Mouse (Mus musculus) embryonic facial prominence, embryonic 15.5 days (tissue): ENCODE data around the gene Man1c1. TPM values are rescaled to one million over a fixed set of nuclear protein-coding genes. Genes with fewer than 3 reads are reported as not detected.

Experiments
- ATAC-seq: fragments of 200-750 bp; cut with Nextera tagmentation; 2 replicates; pipeline ENCODE4 v1.8.0; 2017; ENCODE audit warnings: low read depth, moderate TSS enrichment; ENCODE audit not compliant: insufficient number of reproducible peaks, low FRiP score, low TSS enrichment
- H3K27ac ChIP-seq: fragments of 300-500 bp; sonication (generic); replicated peaks from 2 replicates; pipeline ENCODE4 v1.5.1; 2015; ENCODE audit warnings: mild to moderate bottlenecking, inconsistent platforms
- H3K27me3 ChIP-seq: fragments of 300-500 bp; sonication (generic); 2 replicates; pipeline ENCODE4 v1.6.1; 2015; ENCODE audit warnings: inconsistent platforms
- H3K36me3 ChIP-seq: fragments of 300-500 bp; sonication (generic); 2 replicates; pipeline ENCODE4 v1.6.1; 2015; ENCODE audit warnings: mild to moderate bottlenecking, inconsistent platforms
- H3K4me1 ChIP-seq: fragments of 300-500 bp; sonication (generic); 2 replicates; pipeline ENCODE4 v1.6.1; 2015; ENCODE audit warnings: inconsistent platforms
- H3K4me2 ChIP-seq: fragments of 300-500 bp; sonication (generic); replicated peaks from 2 replicates; pipeline ENCODE4 v1.6.1; 2015; ENCODE audit warnings: mild to moderate bottlenecking, inconsistent platforms
- H3K4me3 ChIP-seq: fragments of 300-500 bp; sonication (generic); replicated peaks from 2 replicates; pipeline ENCODE4 v1.5.1; 2015; ENCODE audit warnings: mild to moderate bottlenecking, inconsistent platforms
- H3K9ac ChIP-seq: fragments of 300-500 bp; sonication (generic); 2 replicates; pipeline ENCODE4 v1.6.1; 2015; ENCODE audit warnings: inconsistent platforms
- H3K9me3 ChIP-seq: fragments of 300-500 bp; sonication (generic); replicated peaks from 2 replicates; pipeline ENCODE4 v1.6.1; 2016; ENCODE audit warnings: inconsistent platforms
- WGBS: fragments of 180-500 bp; shearing (Covaris S2); methylation state at CpG from one replicate; pipeline ENCODE4 v1.1.7; 2015; 5-methylcytosine and 5-hydroxymethylcytosine counted together
- polyA plus RNA-seq: library from polyadenylated mRNA; unstranded; fragments of >200 nt; fragmentation: Nextera tagmentation; extraction: Ambion mirVana; gene quantifications from 2 replicates; pipeline ENCODE4 v1.2.1, GENCODE M21; 2015

The Man1c1 gene
- 5.0 and 5.6 TPM in 2 replicates for polyA plus RNA-seq

GRCm38 (mm10) chr4:134703835-134704546 is at the start of gene Man1c1:
Gene Man1c1 (minus strand): TSS chr4:134704290.
- Histone ChIP-seq H3K9ac (peak within 1 kb of the TSS; percentile 51), H3K4me1 (peaks cover 34% of the 10 kb centered on the region), H3K36me3 (no peaks in the 10 kb centered on the region), H3K4me3 (peak within 1 kb of the TSS; percentile 66), H3K4me2 (peak within 1 kb of the TSS; percentile 92), H3K9me3 (no peaks in the 10 kb centered on the region), H3K27ac (peak within 1 kb of the TSS; percentile 39; the same call in 1 of the 2 replicates), H3K27me3 (peaks cover 7% of the 10 kb centered on the region)
- ATAC-seq, result peak; percentile 96
- under 1% methylated on average over 81 of the region's 81 CpGs for WGBS

DNA sequence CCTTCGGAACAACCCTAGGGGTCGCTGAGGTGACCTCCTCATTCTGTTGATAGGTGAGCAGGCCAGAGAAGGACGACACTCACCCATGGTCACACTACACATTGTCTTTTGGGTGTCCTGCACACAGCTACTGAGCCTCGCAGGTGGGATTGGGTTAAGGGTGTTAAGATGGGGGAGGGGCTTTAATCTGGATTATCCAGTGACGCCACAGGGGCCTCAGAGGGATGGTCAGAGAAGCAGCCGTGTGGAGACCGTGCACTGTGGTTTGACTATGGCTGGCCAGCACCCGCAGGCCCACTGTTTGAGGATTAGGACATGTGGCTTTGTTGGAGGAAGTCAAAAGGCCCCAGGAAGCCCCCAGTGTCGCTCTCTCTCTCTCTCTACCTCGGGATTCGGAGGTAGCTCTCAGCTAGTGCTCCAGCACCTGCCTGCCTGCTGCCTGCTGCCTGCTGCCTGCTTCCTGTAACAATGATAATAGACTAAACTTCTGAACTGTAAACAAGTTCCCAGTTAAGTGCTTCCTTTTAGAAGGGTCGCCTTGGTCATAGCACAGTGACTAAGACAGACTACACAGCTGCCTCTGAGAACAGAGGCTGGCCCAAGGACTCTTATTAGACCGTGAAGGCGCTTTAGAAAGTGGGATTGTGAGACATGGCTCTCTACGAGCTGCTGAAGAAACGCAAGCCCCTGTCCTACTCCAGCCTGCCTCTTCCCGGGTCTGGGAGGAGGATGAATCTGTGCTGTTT is 49.6 kb upstream of the Man1c1 start:
- peaks cover 85% of the 10 kb centered on the region for H3K4me1 ChIP-seq
- H3K27me3 ChIP-seq, result peaks cover 4% of the 10 kb centered on the region; the same call in 1 of the 2 replicates
- H3K4me2 ChIP-seq, result no peak overlapping the region
- H3K4me3 ChIP-seq, result no peak overlapping the region
- no peaks in the 10 kb centered on the region for H3K9me3 ChIP-seq
- peaks cover 25% of the 10 kb centered on the region for H3K36me3 ChIP-seq
- ATAC-seq, result no peak
- H3K9ac ChIP-seq, result no peak overlapping the region
- H3K27ac ChIP-seq, result no peak overlapping the region
- WGBS, result 55% methylated on average over 17 of the region's 17 CpGs

GRCm38 (mm10) chr4:134752911-134753426 is 48.9 kb upstream of the Man1c1 start:
- H3K4me1 ChIP-seq, result peaks cover 79% of the 10 kb centered on the region
- H3K27ac ChIP-seq, result no peak overlapping the region
- WGBS, result 69% methylated on average over 11 of the region's 11 CpGs
- peaks cover 32% of the 10 kb centered on the region for H3K36me3 ChIP-seq
- H3K9ac ChIP-seq, result no peak overlapping the region
- ATAC-seq, result no peak
- no peak overlapping the region for H3K4me2 ChIP-seq
- peaks cover 4% of the 10 kb centered on the region; the same call in 1 of the 2 replicates for H3K27me3 ChIP-seq
- H3K9me3 ChIP-seq, result no peaks in the 10 kb centered on the region
- no peak overlapping the region for H3K4me3 ChIP-seq

DNA sequence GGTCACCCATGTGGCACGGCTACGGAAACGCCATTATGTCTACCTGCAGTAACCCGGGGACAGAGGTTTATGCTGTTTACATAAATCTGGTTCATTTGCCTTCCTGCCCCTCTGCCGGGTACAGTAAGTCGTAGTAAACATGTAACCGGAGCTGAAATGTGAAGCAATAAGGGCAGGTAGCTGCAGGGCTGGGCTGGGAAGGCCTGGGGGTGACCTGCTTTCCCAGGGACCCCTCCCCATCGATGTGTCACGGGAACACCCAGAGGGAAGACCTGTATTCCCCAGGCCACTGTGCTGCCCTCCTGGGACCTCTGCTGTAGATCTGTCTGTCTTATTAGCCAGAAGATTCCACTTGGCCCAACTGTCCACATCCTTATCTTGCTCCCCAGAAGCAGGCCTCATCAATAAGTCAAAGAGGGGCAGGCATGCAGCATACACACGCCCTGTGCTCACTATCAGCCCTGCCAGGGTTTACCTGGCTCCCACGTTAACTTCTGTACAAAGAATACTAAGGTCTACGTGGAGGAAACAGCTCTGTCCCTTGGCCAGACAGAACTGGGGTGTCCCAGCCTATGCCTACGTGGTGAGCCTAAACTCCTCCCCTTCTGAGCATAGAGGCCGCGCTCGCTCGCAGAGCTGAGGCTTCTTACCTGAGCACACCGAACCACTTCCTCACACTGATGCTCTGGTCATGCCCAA is 47.7 kb upstream of the Man1c1 start:
- H3K27me3 ChIP-seq, result peaks cover 4% of the 10 kb centered on the region; the same call in 1 of the 2 replicates
- no peak overlapping the region for H3K9ac ChIP-seq
- H3K4me2 ChIP-seq, result no peak overlapping the region
- 50% methylated on average over 18 of the region's 18 CpGs for WGBS
- peaks cover 43% of the 10 kb centered on the region for H3K36me3 ChIP-seq
- ATAC-seq, result no peak
- H3K27ac ChIP-seq, result peak overlapping the region; percentile 58
- peaks cover 71% of the 10 kb centered on the region for H3K4me1 ChIP-seq
- H3K9me3 ChIP-seq, result no peaks in the 10 kb centered on the region
- no peak overlapping the region for H3K4me3 ChIP-seq

GRCm38 (mm10) chr4:134750825-134751224 is 46.7 kb upstream of the Man1c1 start:
- H3K36me3 ChIP-seq, result peaks cover 53% of the 10 kb centered on the region

GRCm38 (mm10) chr4:134750263-134750662 is 46.2 kb upstream of the Man1c1 start:
- ATAC-seq, result no peak
- Histone ChIP-seq H3K27me3 (peaks cover 4% of the 10 kb centered on the region; the same call in 1 of the 2 replicates), H3K9ac (no peak overlapping the region), H3K4me3 (no peak overlapping the region), H3K9me3 (no peaks in the 10 kb centered on the region), H3K27ac (peak overlapping the region; percentile 58), H3K4me1 (peaks cover 61% of the 10 kb centered on the region), H3K36me3 (peaks cover 58% of the 10 kb centered on the region), H3K4me2 (no peak overlapping the region)
- 53% methylated on average over 5 of the region's 5 CpGs for WGBS

More at GRCm38 (mm10) chr4:134750825-134751224, 46.7 kb upstream of the Man1c1 start:
- H3K9ac ChIP-seq, result no peak overlapping the region
- 61% methylated on average over 6 of the region's 6 CpGs for WGBS
- H3K9me3 ChIP-seq, result no peaks in the 10 kb centered on the region
- ATAC-seq, result no peak
- H3K27ac ChIP-seq, result peak overlapping the region; percentile 58
- no peak overlapping the region for H3K4me3 ChIP-seq
- peaks cover 4% of the 10 kb centered on the region; the same call in 1 of the 2 replicates for H3K27me3 ChIP-seq
- H3K4me2 ChIP-seq, result no peak overlapping the region
- H3K4me1 ChIP-seq, result peaks cover 61% of the 10 kb centered on the region

DNA sequence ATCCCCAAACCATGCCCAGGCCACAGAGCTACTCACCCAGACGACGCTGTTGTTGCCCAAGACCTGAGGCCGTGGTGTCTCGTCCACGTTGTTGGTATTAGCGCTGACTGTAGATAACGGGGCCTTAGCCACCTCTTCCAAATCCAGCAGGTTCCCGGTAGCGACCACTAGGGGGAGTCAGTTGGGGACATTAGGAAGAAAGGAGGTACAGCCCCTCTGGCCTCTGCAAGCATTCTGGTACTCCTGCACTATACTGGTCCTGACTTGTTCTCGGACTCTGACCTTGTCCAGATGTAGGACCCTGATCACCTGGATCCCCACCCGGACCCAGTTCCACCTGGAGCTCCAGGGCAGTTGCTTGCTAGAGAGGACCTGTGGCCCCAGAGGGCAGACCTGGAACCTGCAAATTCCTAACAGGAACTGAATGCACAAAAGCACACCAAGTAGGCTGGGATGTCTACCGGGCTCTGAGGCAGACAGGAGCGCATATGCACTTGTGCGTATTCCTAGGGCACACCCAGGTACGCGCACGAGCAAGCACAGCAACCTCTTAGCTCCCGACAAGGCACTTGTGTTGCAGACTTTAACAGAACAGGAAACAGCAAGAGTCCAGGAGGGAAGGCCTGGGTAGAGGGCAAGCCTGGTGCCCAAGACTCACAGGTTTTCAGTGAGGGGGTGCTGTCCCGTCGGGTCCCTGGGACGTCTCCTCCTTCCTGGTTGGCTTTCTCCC is 45.4 kb upstream of the Man1c1 start:
- no peak for ATAC-seq
- Histone ChIP-seq H3K36me3 (peaks cover 57% of the 10 kb centered on the region), H3K4me2 (no peak overlapping the region), H3K27ac (peak overlapping the region; percentile 58), H3K9me3 (no peaks in the 10 kb centered on the region), H3K4me1 (peaks cover 58% of the 10 kb centered on the region), H3K27me3 (peaks cover 4% of the 10 kb centered on the region; the same call in 1 of the 2 replicates), H3K4me3 (no peak overlapping the region), H3K9ac (no peak overlapping the region)
- WGBS, result 58% methylated on average over 21 of the region's 21 CpGs

- Histone ChIP-seq H3K4me3 (no peak overlapping the region), H3K36me3 (peaks cover 42% of the 10 kb centered on the region), H3K9me3 (no peaks in the 10 kb centered on the region), H3K4me2 (no peak overlapping the region), H3K4me1 (peaks cover 42% of the 10 kb centered on the region), H3K27me3 (no peaks in the 10 kb centered on the region), H3K9ac (no peak overlapping the region), H3K27ac (0 out of 2 replicates have a peak overlapping the region, but pooled peaks have one; percentile 17)
- no peak for ATAC-seq
- WGBS, result 80% methylated on average over 16 of the region's 16 CpGs
Measured at GRCm38 (mm10) chr4:134745900-134746661, 42.0 kb upstream of the Man1c1 start.

- Histone ChIP-seq H3K36me3 (peaks cover 39% of the 10 kb centered on the region), H3K4me1 (peaks cover 23% of the 10 kb centered on the region), H3K9ac (no peak overlapping the region), H3K9me3 (no peaks in the 10 kb centered on the region), H3K27me3 (no peaks in the 10 kb centered on the region), H3K4me2 (no peak overlapping the region), H3K4me3 (no peak overlapping the region), H3K27ac (peak overlapping the region; percentile 65)
- 23% methylated on average over 16 of the region's 16 CpGs for WGBS
- 0 out of 2 replicates have a peak, but pooled peaks have one; percentile 1 for ATAC-seq
Measured at GRCm38 (mm10) chr4:134743881-134744633, 40.0 kb upstream of the Man1c1 start.
